Mouse (Mus musculus) limb, embryonic 13.5 days (tissue): ENCODE data around the gene Mark4. TPM values are rescaled to one million over a fixed set of nuclear protein-coding genes. Genes with fewer than 3 reads are reported as not detected.

Experiments used
- ATAC-seq: fragments of 200-750 bp; cut with Nextera tagmentation; 2 replicates; pipeline ENCODE4 v1.8.0; 2017; ENCODE audit warnings: low read depth, moderate number of reproducible peaks, moderate TSS enrichment; ENCODE audit not compliant: low FRiP score
- H3K27ac ChIP-seq: fragments of 300-500 bp; sonication (generic); 2 replicates; pipeline ENCODE4 v1.5.1; 2015; ENCODE audit warnings: inconsistent platforms, mild to moderate bottlenecking, moderate library complexity
- H3K27me3 ChIP-seq: fragments of 300-500 bp; sonication (generic); 2 replicates; pipeline ENCODE4 v1.6.1; 2015; ENCODE audit warnings: mild to moderate bottlenecking, inconsistent platforms
- H3K36me3 ChIP-seq: fragments of 300-500 bp; sonication (generic); 2 replicates; pipeline ENCODE4 v1.6.1; 2015; ENCODE audit warnings: inconsistent platforms, mild to moderate bottlenecking, moderate library complexity
- H3K4me1 ChIP-seq: fragments of 300-500 bp; sonication (generic); 2 replicates; pipeline ENCODE4 v1.6.1; 2015; ENCODE audit warnings: inconsistent platforms
- H3K4me2 ChIP-seq: fragments of 300-500 bp; sonication (generic); replicated peaks from 2 replicates; pipeline ENCODE4 v1.6.1; 2015; ENCODE audit warnings: inconsistent platforms, mild to moderate bottlenecking, moderate library complexity
- H3K4me3 ChIP-seq: fragments of 300-500 bp; sonication (generic); 2 replicates; pipeline ENCODE4 v1.5.1; 2015; ENCODE audit warnings: moderate library complexity, mild to moderate bottlenecking, inconsistent platforms
- H3K9ac ChIP-seq: fragments of 300-500 bp; sonication (generic); 2 replicates; pipeline ENCODE4 v1.6.1; 2015; ENCODE audit warnings: mild to moderate bottlenecking, inconsistent platforms
- H3K9me3 ChIP-seq: fragments of 300-500 bp; sonication (generic); 2 replicates; pipeline ENCODE4 v1.6.1; 2016; ENCODE audit warnings: inconsistent platforms
- WGBS: fragments of 180-500 bp; shearing (Covaris S2); methylation state at CpG from one replicate; pipeline ENCODE4 v1.1.7; 2015; 5-methylcytosine and 5-hydroxymethylcytosine counted together
- microRNA counts: library from miRNA; unstranded; fragments of <30 nt; microRNA quantifications from one replicate; lab custom pipeline; 2016
- microRNA-seq: library from miRNA; unstranded; fragments of <30 nt; microRNA quantifications from one replicate; pipeline ENCODE4, GENCODE M21; 2016
- polyA plus RNA-seq: library from polyadenylated mRNA; unstranded; fragments of >200 nt; fragmentation: Nextera tagmentation; extraction: Ambion mirVana; gene quantifications from 2 replicates; pipeline ENCODE4 v1.2.1, GENCODE M21; 2015

The Mark4 gene
- polyA plus RNA-seq, 1 experiment from 2014 or later = 9.8 TPM

DNA sequence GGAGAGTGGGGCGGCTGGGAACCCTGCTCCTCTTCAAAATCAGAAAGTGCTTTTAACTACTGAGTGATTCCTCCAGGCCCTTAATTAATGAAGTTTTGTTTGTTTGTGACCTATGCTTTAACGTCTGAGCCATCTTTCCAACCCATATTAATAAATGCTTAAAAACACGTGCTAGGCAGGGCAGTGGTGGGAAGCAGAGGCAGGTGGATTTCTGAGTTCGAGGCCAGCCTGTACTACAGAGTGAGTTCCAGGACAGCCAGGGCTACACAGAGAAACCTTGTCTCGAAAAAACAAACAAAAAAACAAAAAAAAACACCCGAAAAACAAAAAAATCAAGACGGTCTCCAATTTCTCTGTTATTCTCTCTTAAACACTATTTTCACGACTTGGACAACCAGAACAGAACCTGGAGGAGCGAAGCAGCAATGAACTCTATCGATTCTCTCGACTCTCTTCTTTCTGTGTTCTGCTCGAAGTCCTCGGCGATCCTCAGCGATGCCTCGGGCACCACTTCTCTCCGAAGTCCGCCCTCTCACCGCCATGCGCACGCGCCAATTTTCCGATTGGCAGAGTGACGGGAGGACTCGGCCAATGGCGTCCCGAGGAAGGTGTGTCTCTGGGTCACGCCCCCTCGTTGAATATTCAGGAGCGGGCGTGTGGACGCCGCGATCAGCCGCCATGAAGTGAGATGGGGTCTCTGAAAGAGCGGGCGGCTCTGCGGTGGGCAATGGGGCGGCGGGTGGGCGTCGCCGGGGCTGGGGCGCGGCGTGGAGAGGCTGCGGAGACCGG is 77.0 kb downstream of the Mark4 start, which contains the start of gene Ercc2:
Gene Ercc2 (plus strand): TSS at position 634 of the 789 bp plus-strand sequence.
- peaks cover 15% of the 10 kb centered on the region for H3K4me1 ChIP-seq
- ATAC-seq = peak; percentile 96
- no peak within 1 kb of the TSS for H3K27ac ChIP-seq
- H3K9ac ChIP-seq = peak within 1 kb of the TSS; percentile 88
- H3K36me3 ChIP-seq = peaks cover 47% of the 10 kb centered on the region
- H3K27me3 ChIP-seq = no peaks in the 10 kb centered on the region
- peak within 1 kb of the TSS; percentile 95 for H3K4me3 ChIP-seq
- 6% methylated on average over 48 of the region's 48 CpGs for WGBS
- peak within 1 kb of the TSS; percentile 91 for H3K4me2 ChIP-seq
- H3K9me3 ChIP-seq = no peaks in the 10 kb centered on the region

- ATAC-seq = no peak
Measured at GRCm38 (mm10) chr7:19378049-19378448, 80.6 kb downstream of the Mark4 start.

DNA sequence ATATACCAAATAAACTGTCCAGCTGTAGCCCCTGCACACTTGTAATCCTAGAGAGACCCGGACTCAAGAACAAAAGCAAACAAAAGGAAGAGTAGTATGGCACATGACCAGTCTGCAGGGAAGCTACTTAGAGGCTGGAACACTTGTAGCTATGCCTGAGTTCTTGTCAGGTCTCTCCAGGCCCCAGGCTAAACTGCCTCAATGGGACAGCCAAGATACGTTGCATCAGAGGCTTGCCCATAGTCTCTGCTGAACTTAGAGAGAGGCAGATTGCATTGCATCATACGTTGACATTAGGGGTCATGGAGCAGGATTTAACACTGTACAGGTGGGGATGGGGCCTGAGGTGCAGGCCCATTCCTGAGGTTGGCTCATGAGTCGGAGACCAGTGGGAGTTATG is 82.6 kb downstream of the Mark4 start:
- H3K27ac ChIP-seq = no peak overlapping the region
- WGBS = 83% methylated on average over 4 of the region's 4 CpGs
- no peaks in the 10 kb centered on the region for H3K27me3 ChIP-seq
- ATAC-seq = no peak
- H3K4me1 ChIP-seq = no peaks in the 10 kb centered on the region
- H3K36me3 ChIP-seq = peaks cover 37% of the 10 kb centered on the region
- no peaks in the 10 kb centered on the region for H3K9me3 ChIP-seq
- H3K4me2 ChIP-seq = no peak overlapping the region
- no peak overlapping the region for H3K9ac ChIP-seq
- H3K4me3 ChIP-seq = no peak overlapping the region

More at GRCm38 (mm10) chr7:19378049-19378448, 80.6 kb downstream of the Mark4 start:
- H3K27me3 ChIP-seq = no peaks in the 10 kb centered on the region
- no peaks in the 10 kb centered on the region for H3K9me3 ChIP-seq
- no peak overlapping the region for H3K4me3 ChIP-seq
- H3K36me3 ChIP-seq = peaks cover 37% of the 10 kb centered on the region
- H3K4me1 ChIP-seq = peaks cover 7% of the 10 kb centered on the region
- H3K9ac ChIP-seq = no peak overlapping the region
- H3K27ac ChIP-seq = no peak overlapping the region
- H3K4me2 ChIP-seq = no peak overlapping the region
- 75% methylated on average over 8 of the region's 8 CpGs for WGBS

DNA sequence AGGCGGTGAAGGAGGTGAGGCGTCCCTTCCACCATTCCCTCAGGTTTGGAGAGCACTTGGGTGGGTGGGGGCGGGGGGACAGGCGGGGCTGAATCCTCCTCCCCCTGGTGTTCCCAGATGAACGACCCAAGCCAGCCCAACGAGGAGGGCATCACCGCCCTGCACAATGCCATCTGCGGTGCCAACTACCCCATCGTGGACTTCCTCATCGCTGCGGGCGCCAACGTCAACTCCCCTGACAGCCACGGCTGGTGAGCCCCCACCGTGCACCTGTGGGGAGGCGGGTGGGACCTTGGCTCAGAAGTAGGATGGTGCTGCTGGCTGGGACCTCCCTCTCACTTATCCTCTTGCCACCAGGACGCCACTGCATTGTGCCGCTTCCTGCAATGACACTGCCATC is 83.3 kb downstream of the Mark4 start:
- no peak for ATAC-seq
- Histone ChIP-seq H3K4me3 (no peak overlapping the region), H3K27me3 (no peaks in the 10 kb centered on the region), H3K9me3 (no peaks in the 10 kb centered on the region), H3K36me3 (peaks cover 37% of the 10 kb centered on the region), H3K4me1 (no peaks in the 10 kb centered on the region), H3K27ac (no peak overlapping the region), H3K4me2 (no peak overlapping the region), H3K9ac (no peak overlapping the region)
- WGBS = 73% methylated on average over 18 of the region's 18 CpGs

MicroRNAs encoded within 50 kb of the gene (microRNA counts, 519-probe panel; counts per million panel counts)
- not detected for microRNA mmu-miR-343 (lab: Ali Mortazavi, UCI)

Small RNA genes lying within 50 kb of the gene (microRNA-seq; reads per million reads assigned to microRNA genes)
- gene Mir343 = not detected

Other genes starting within 250 kb of the Mark4 start
- gene Gpr4, start 246.3 kb downstream of the Mark4 start, polyA plus RNA-seq = 4.6 and 6.2 TPM in 2 replicates
- 35.2 and 35.7 TPM in 2 replicates for gene Opa3, start 230.5 kb downstream of the Mark4 start, polyA plus RNA-seq
- 68.9 and 69.0 TPM in 2 replicates for gene Vasp, start 187.0 kb downstream of the Mark4 start, polyA plus RNA-seq
- gene Ppm1n, start 178.8 kb downstream of the Mark4 start, polyA plus RNA-seq = not detected in 2 replicates
- 20.2 and 20.9 TPM in 2 replicates for gene Rtn2, start 176.2 kb downstream of the Mark4 start, polyA plus RNA-seq
- 0.23 and 0.27 TPM in 2 replicates for gene Fosb, start 148.8 kb downstream of the Mark4 start, polyA plus RNA-seq
- gene Ercc1, start 114.0 kb downstream of the Mark4 start, polyA plus RNA-seq = 89.1 and 96.4 TPM in 2 replicates
- 29.9 and 31.8 TPM in 2 replicates for gene Cd3eap, start 99.3 kb downstream of the Mark4 start, polyA plus RNA-seq
- gene Ppp1r13l, start 99.1 kb downstream of the Mark4 start, polyA plus RNA-seq = 9.0 and 9.6 TPM in 2 replicates
- gene Ercc2, start 76.8 kb downstream of the Mark4 start, polyA plus RNA-seq = 18.2 and 18.3 TPM in 2 replicates
- 8.3 and 8.6 TPM in 2 replicates for gene Klc3, start 54.7 kb downstream of the Mark4 start, polyA plus RNA-seq
- gene Ckm, start 54.0 kb downstream of the Mark4 start, polyA plus RNA-seq = 3.2 and 4.7 TPM in 2 replicates
- 1.1 and 1.3 TPM in 2 replicates for gene Exoc3l2, start 4.5 kb upstream of the Mark4 start, polyA plus RNA-seq
- gene Bloc1s3, start 49.5 kb upstream of the Mark4 start, polyA plus RNA-seq = 2.5 TPM in 2 replicates
- 67.5 and 67.8 TPM in 2 replicates for gene Trappc6a, start 49.6 kb upstream of the Mark4 start, polyA plus RNA-seq
- gene Nkpd1, start 59.0 kb upstream of the Mark4 start, polyA plus RNA-seq = 0.10 and 0.11 TPM in 2 replicates
- 22.4 and 26.2 TPM in 2 replicates for gene Ppp1r37, start 104.3 kb upstream of the Mark4 start, polyA plus RNA-seq
- gene Zfp296, start 118.5 kb upstream of the Mark4 start, polyA plus RNA-seq = 0.36 and 0.73 TPM in 2 replicates
- 167 and 179 TPM in 2 replicates for gene Gemin7, start 118.8 kb upstream of the Mark4 start, polyA plus RNA-seq
- 62.2 and 64.6 TPM in 2 replicates for gene Clasrp, start 145.7 kb upstream of the Mark4 start, polyA plus RNA-seq
- gene Relb, start 170.6 kb upstream of the Mark4 start, polyA plus RNA-seq = 9.1 and 9.6 TPM in 2 replicates
- gene Clptm1, start 206.2 kb upstream of the Mark4 start, polyA plus RNA-seq = 75.9 and 77.4 TPM in 2 replicates
- 1.1 and 1.7 TPM in 2 replicates for gene Apoc2, start 219.1 kb upstream of the Mark4 start, polyA plus RNA-seq
- gene Gm44805, start 222.6 kb upstream of the Mark4 start, polyA plus RNA-seq = 0.64 TPM in 1 of 2 replicates, not detected in the other
- not detected in 2 replicates for gene Apoc4, start 222.7 kb upstream of the Mark4 start, polyA plus RNA-seq
- gene Apoc1, start 233.8 kb upstream of the Mark4 start, polyA plus RNA-seq = 8.9 and 10.3 TPM in 2 replicates
- 236 and 241 TPM in 2 replicates for gene Apoe, start 240.4 kb upstream of the Mark4 start, polyA plus RNA-seq